10 mouse cellular contexts compared by ENCODE assay signal in the genomic region with DNA sequence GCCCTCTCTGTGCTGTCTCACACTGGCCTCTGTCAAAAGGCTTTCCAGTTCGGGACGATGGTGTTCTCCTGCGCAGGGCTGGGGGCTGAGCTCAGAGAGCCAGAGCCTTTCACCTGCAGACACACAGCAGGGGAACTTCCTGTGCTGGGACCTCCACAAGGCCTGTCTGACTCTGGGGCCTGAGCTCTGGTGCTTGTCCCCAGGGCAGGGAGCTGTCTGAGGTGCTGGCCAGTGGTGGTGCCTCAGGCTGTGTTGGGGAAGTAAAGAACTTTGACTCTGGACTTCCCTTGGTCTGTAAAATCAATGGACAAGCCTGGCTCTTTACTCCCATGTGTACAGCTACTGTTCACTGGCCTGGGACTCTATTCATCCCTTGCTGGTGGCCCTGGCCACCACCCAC. TPM values are rescaled to one million over a fixed set of nuclear protein-coding genes. Genes with fewer than 3 reads are reported as not detected.
DNase-seq lines count a peak whose midpoint lies in the region; ATAC-seq and TF ChIP-seq lines count a peak whose summit lies in the region.
"Had no signal": no experiment of that assay in that cellular context is flagged by ENCODE, and none has a peak within 500 bp of the region (broad histone marks: within the 10 kb centered on the region; RNA-seq: fewer than 3 reads in every experiment).

No protein-coding gene starts in this region.

- in situ Hi-C loops in ES-E14 (cut with MboI; ENCODE audit: low sequenced_read_pairs in 2 of 2, unreplicated experiment in 2 of 2): no loop called here

- no peaks in the 10 kb centered on the region for H3K4me1 ChIP-seq in ES-E14 (ENCODE audit: control insufficient read depth in 2 of 2, insufficient read depth in 2 of 2, low read length in 2 of 2, poor library complexity in 1 of 2)
- peaks cover 64% of the 10 kb centered on the region for H3K4me1 ChIP-seq in limb, embryonic 13.5 days

- H3K27me3 ChIP-seq in limb, embryonic 13.5 days: no peaks in the 10 kb centered on the region

- no peaks in the 10 kb centered on the region for H3K9me3 ChIP-seq in ES-E14 (ENCODE audit: control insufficient read depth, insufficient read depth, low read depth, low read length)
- H3K9me3 ChIP-seq in limb, embryonic 13.5 days: no peaks in the 10 kb centered on the region

- WGBS in limb, embryonic 13.5 days: 1% methylated on average over 3 of the region's 3 CpGs

- ATAC-seq in limb, embryonic 13.5 days (ENCODE audit: low FRiP score, low read depth): 0 out of 2 replicates have a peak, but pooled peaks have one; percentile 13

- H3K4me2 ChIP-seq in limb, embryonic 13.5 days (replicated peaks): peak overlapping the region; percentile 23; the same call in 1 of the 2 replicates

- no peak overlapping the region for H3K9ac ChIP-seq in ES-E14 (ENCODE audit: insufficient read depth, low read depth, low read length, poor library complexity, severe bottlenecking)
- no peak overlapping the region for H3K9ac ChIP-seq in limb, embryonic 13.5 days

- peak; percentile 27 for DNase-seq in kidney, postnatal 14 days
- DNase-seq in kidney, adult 11 months: no peak
- DNase-seq in ES-E14 (ENCODE audit: low read depth, low spot score) (peak; percentile 27), ZHBTc4 (ENCODE audit: low read depth, low spot score) (peak; percentile 43)
- no peak for DNase-seq in cerebellum, adult 11 months
- no peak for DNase-seq in T-cell, adult 2 months (ENCODE audit: low spot score)
- DNase-seq in layer of hippocampus, adult 8-10 months (ENCODE audit: low spot score in 2 of 2): no peak
- DNase-seq: cerebellum, postnatal 25 days; lung, postnatal 36 days had no signal

- no peaks in the 10 kb centered on the region for H3K36me3 ChIP-seq in ES-E14 (ENCODE audit: control insufficient read depth, insufficient read depth, low read length, poor library complexity, severe bottlenecking)
- H3K36me3 ChIP-seq in limb, embryonic 13.5 days: peaks cover 14% of the 10 kb centered on the region

- H3K4me3 ChIP-seq in ES-E14 (ENCODE audit: insufficient read depth in 1 of 2, low read depth in 1 of 2, low read length in 2 of 2, poor library complexity in 1 of 2, severe bottlenecking in 1 of 2): no peak overlapping the region
- no peak overlapping the region for H3K4me3 ChIP-seq in limb, embryonic 13.5 days

- H3K27ac ChIP-seq in ES-E14 (ENCODE audit: insufficient read depth, low read depth, low read length, poor library complexity, severe bottlenecking): no peak overlapping the region
- peak overlapping the region; percentile 73; the same call in 1 of the 2 replicates for H3K27ac ChIP-seq in limb, embryonic 13.5 days

TF ChIP-seq in ES-E14, 5 proteins besides CTCF, POLR2A, EP300 and RAD21:
- TF ChIP-seq CHD2 (IDR thresholded peaks at IDR 0.05; ENCODE audit: low read depth, low read length) (no peak), ZNF384 (IDR thresholded peaks at IDR 0.05; ENCODE audit: low read depth, low read length) (no peak), HCFC1 (IDR thresholded peaks at IDR 0.05; ENCODE audit: borderline replicate concordance, insufficient read depth, low read length) (no peak), ZC3H11A (IDR thresholded peaks at IDR 0.05; ENCODE audit: borderline replicate concordance, low read depth, low read length) (no peak), MAFK (IDR thresholded peaks at IDR 0.05; ENCODE audit: insufficient read depth, low read depth, low read length) (no peak)

RNA-seq across cellular contexts. Expression of a gene that starts 8.8 kb away (rescaled TPM):
- 9.0 and 24.7 TPM in 2 replicates for total RNA-seq in ES-E14 (2012; rRNA removed)
- polyA plus RNA-seq in limb, embryonic 13.5 days (2015; fragmentation: Nextera tagmentation; extraction: Ambion mirVana): 192 and 196 TPM in 2 replicates
- 10 to 100 TPM; 10.3 to 13.7 (median 11.0) TPM for total RNA-seq in layer of hippocampus, adult 8-10 months (2022)

Comparison
In these comparisons a context has a peak if more than half of its experiments do, and no peak if none do; other contexts are left out.
1. DNase-seq: peak in kidney, postnatal 14 days (single experiment), ES-E14 (single experiment) and ZHBTc4 (single experiment); none in kidney, adult 11 months (single experiment), cerebellum, adult 11 months (single experiment), T-cell, adult 2 months (single experiment) and layer of hippocampus, adult 8-10 months (0 of 2).